Mouse (Mus musculus): Measurements from ENCODE around the gene Crlf1. TPM values are rescaled to one million over a fixed set of nuclear protein-coding genes. Genes with fewer than 3 reads are reported as not detected.

Gene Crlf1
- polyA plus RNA-seq, 1 experiment = 294 TPM

- Histone ChIP-seq H3K79me3 (ENCODE audit: low read depth) (peaks cover 61% of the 10 kb centered on the region), H3K36me3 (ENCODE audit: control insufficient read depth, insufficient read depth) (peaks cover 8% of the 10 kb centered on the region), H3K27me3 (ENCODE audit: control insufficient read depth, insufficient read depth, insufficient read length) (no peaks in the 10 kb centered on the region), H3K79me2 (ENCODE audit: control insufficient read depth, insufficient read depth) (peaks cover 99% of the 10 kb centered on the region), H3K4me3 (ENCODE audit: insufficient read depth, poor library complexity, severe bottlenecking) (no peak overlapping the region), H3ac (ENCODE audit: control insufficient read depth, insufficient read length, low read depth) (no peak overlapping the region)
- no peak for TF ChIP-seq USF1 (IDR thresholded peaks at IDR 0.05; ENCODE audit: low read depth)
- TF ChIP-seq CEBPB (IDR thresholded peaks at IDR 0.05; ENCODE audit: low read depth) = no peak
- TF ChIP-seq MYOG (IDR thresholded peaks at IDR 0.05; ENCODE audit: control insufficient read depth, extremely low read depth, insufficient read length) = no peak
- no peak for TF ChIP-seq MAX (IDR thresholded peaks at IDR 0.05)
- TF ChIP-seq MYOD1 (IDR thresholded peaks at IDR 0.05; ENCODE audit: control insufficient read depth, insufficient read length, low read depth) = no peak
- no peak for TF ChIP-seq FOSL1 (IDR thresholded peaks at IDR 0.05; ENCODE audit: insufficient read depth, low read length, poor library complexity, severe bottlenecking)
- TF ChIP-seq CTCF (IDR thresholded peaks at IDR 0.05; ENCODE audit: control insufficient read depth, insufficient read depth, insufficient read length) = no peak
These were observed 59.9 kb downstream of the Crlf1 start for GRCm38 (mm10) chr8:70552836-70553235.

Other genes with a start within 250 kb of the Crlf1 start
- 66.5 TPM for gene Homer3, start 210.3 kb upstream of the Crlf1 start, polyA plus RNA-seq (2012; fragmentation: generic; extraction: Trizol)
- 136 TPM for gene Ddx49, start 190.7 kb upstream of the Crlf1 start, polyA plus RNA-seq (2012; fragmentation: generic; extraction: Trizol)
- 158 TPM for gene Cope, start 190.6 kb upstream of the Crlf1 start, polyA plus RNA-seq (2012; fragmentation: generic; extraction: Trizol)
- gene Cers1, start 177.4 kb upstream of the Crlf1 start, polyA plus RNA-seq (2012; fragmentation: generic; extraction: Trizol) = 0.23 TPM
- gene Gdf1, start 163.3 kb upstream of the Crlf1 start, polyA plus RNA-seq (2012; fragmentation: generic; extraction: Trizol) = 0.16 TPM
- 47.2 TPM for gene Upf1, start 139.9 kb upstream of the Crlf1 start, polyA plus RNA-seq (2012; fragmentation: generic; extraction: Trizol)
- 0.20 TPM for gene Comp, start 119.6 kb upstream of the Crlf1 start, polyA plus RNA-seq (2012; fragmentation: generic; extraction: Trizol)
- 11.7 TPM for gene Crtc1, start 53.6 kb upstream of the Crlf1 start, polyA plus RNA-seq (2012; fragmentation: generic; extraction: Trizol)
- gene Klhl26, start 16.2 kb upstream of the Crlf1 start, polyA plus RNA-seq (2012; fragmentation: generic; extraction: Trizol) = 34.4 TPM
- gene Tmem59l, start 5.8 kb upstream of the Crlf1 start, polyA plus RNA-seq (2012; fragmentation: generic; extraction: Trizol) = 0.36 TPM
- gene Rex1bd, start 13.6 kb downstream of the Crlf1 start, polyA plus RNA-seq (2012; fragmentation: generic; extraction: Trizol) = 199 TPM
- gene Uba52, start 17.6 kb downstream of the Crlf1 start, polyA plus RNA-seq (2012; fragmentation: generic; extraction: Trizol) = 1,556 TPM
- 256 TPM for gene Fkbp8, start 34.6 kb downstream of the Crlf1 start, polyA plus RNA-seq (2012; fragmentation: generic; extraction: Trizol)
- gene Kxd1, start 34.8 kb downstream of the Crlf1 start, polyA plus RNA-seq (2012; fragmentation: generic; extraction: Trizol) = 47.5 TPM
- 12.3 TPM for gene Ell, start 46.3 kb downstream of the Crlf1 start, polyA plus RNA-seq (2012; fragmentation: generic; extraction: Trizol)
- gene Isyna1, start 101.2 kb downstream of the Crlf1 start, polyA plus RNA-seq (2012; fragmentation: generic; extraction: Trizol) = 78.6 TPM
- 193 TPM for gene Ssbp4, start 115.7 kb downstream of the Crlf1 start, polyA plus RNA-seq (2012; fragmentation: generic; extraction: Trizol)
- not detected for gene Lrrc25, start 123.0 kb downstream of the Crlf1 start, polyA plus RNA-seq (2012; fragmentation: generic; extraction: Trizol)
- 20.9 TPM for gene Gdf15, start 139.3 kb downstream of the Crlf1 start, polyA plus RNA-seq (2012; fragmentation: generic; extraction: Trizol)
- 34.9 TPM for gene Pgpep1, start 167.2 kb downstream of the Crlf1 start, polyA plus RNA-seq (2012; fragmentation: generic; extraction: Trizol)
- 300 TPM for gene Lsm4, start 180.1 kb downstream of the Crlf1 start, polyA plus RNA-seq (2012; fragmentation: generic; extraction: Trizol)
- 128 TPM for gene Jund, start 205.8 kb downstream of the Crlf1 start, polyA plus RNA-seq (2012; fragmentation: generic; extraction: Trizol)
- gene Iqcn, start 210.3 kb downstream of the Crlf1 start, polyA plus RNA-seq (2012; fragmentation: generic; extraction: Trizol) = 0.01 TPM
- gene Gm3336, start 225.4 kb downstream of the Crlf1 start, polyA plus RNA-seq (2012; fragmentation: generic; extraction: Trizol) = not detected
- gene Pde4c, start 230.6 kb downstream of the Crlf1 start, polyA plus RNA-seq (2012; fragmentation: generic; extraction: Trizol) = 0.01 TPM

Data from C2C12 (cell line).